In genomic region chr17:4740784-4741183, GRCm38 (mm10) we compare ENCODE assay signal across 11 mouse cellular contexts.
DNase-seq lines count a peak whose midpoint lies in the region; ATAC-seq and TF ChIP-seq lines count a peak whose summit lies in the region.
"Had no signal": no experiment of that assay in that cellular context is flagged by ENCODE, and none has a peak within 500 bp of the region (broad histone marks: within the 10 kb centered on the region; RNA-seq: fewer than 3 reads in every experiment).

No protein-coding gene starts in this region.

- peak; percentile 14 for DNase-seq in gastrocnemius, postnatal 14 days
- no peak for DNase-seq in gastrocnemius, adult 2 months
- peak; percentile 15 for DNase-seq in right cerebral cortex, adult 18-20 months
- DNase-seq in right cerebral cortex, postnatal 25 days: no peak
- DNase-seq in layer of hippocampus, postnatal 14 days (ENCODE audit: low spot score in 2 of 2): peak; percentile 19 to 30
- DNase-seq in splenic B cell, adult 2 months (ENCODE audit: low read depth, low spot score): peak; percentile 26
- no peak for DNase-seq in forebrain, embryonic 10.5 days (ENCODE audit: extremely low spot score, low spot score)
- DNase-seq: heart, postnatal 36 days; liver, embryonic 13.5 days; thymus, adult 18-20 months had no signal

- H3K27ac ChIP-seq in gastrocnemius, adult 2 months: no peak overlapping the region
- H3K27ac ChIP-seq in intestine, embryonic 15.5 days: no peak overlapping the region
- no peak overlapping the region; the same call in 1 of the 2 replicates for H3K27ac ChIP-seq in forebrain, embryonic 10.5 days
- H3K27ac ChIP-seq: liver, embryonic 13.5 days had no signal

- 0 out of 2 replicates have a peak, but pooled peaks cover 6% of the 10 kb centered on the region for H3K4me1 ChIP-seq in intestine, embryonic 15.5 days (replicated peaks)
- peaks cover 17% of the 10 kb centered on the region for H3K4me1 ChIP-seq in forebrain, embryonic 10.5 days
- H3K4me1 ChIP-seq: liver, embryonic 13.5 days had no signal

- no peak for ATAC-seq in intestine, embryonic 15.5 days

- no peaks in the 10 kb centered on the region for H3K27me3 ChIP-seq in splenic B cell, adult 2 months (ENCODE audit: control insufficient read depth, insufficient read depth, low read length, poor library complexity, severe bottlenecking)
- H3K27me3 ChIP-seq in intestine, embryonic 15.5 days (replicated peaks): no peaks in the 10 kb centered on the region
- no peaks in the 10 kb centered on the region for H3K27me3 ChIP-seq in forebrain, embryonic 10.5 days (ENCODE audit: poor library complexity, severe bottlenecking)
- H3K27me3 ChIP-seq: liver, embryonic 13.5 days had no signal

- H3K9ac ChIP-seq in intestine, embryonic 15.5 days: no peak overlapping the region
- H3K9ac ChIP-seq: liver, embryonic 13.5 days had no signal

- H3K4me2 ChIP-seq in intestine, embryonic 15.5 days (replicated peaks): no peak overlapping the region
- H3K4me2 ChIP-seq: liver, embryonic 13.5 days had no signal

- intact Hi-C loops in gastrocnemius, postnatal 14 days (cut with DNase I; ENCODE audit: low total_unique reads): no loop called here
- intact Hi-C loops in gastrocnemius, adult 2 months (cut with DNase I): no loop called here

- WGBS in intestine, embryonic 15.5 days: 38% methylated on average over 5 of the region's 5 CpGs
- WGBS in forebrain, embryonic 10.5 days: 53% methylated on average over 5 of the region's 5 CpGs

- no peaks in the 10 kb centered on the region for H3K9me3 ChIP-seq in intestine, embryonic 15.5 days
- H3K9me3 ChIP-seq in forebrain, embryonic 10.5 days: no peaks in the 10 kb centered on the region
- H3K9me3 ChIP-seq: liver, embryonic 13.5 days had no signal

- no peak for TF ChIP-seq CTCF in gastrocnemius, adult 2 months (IDR thresholded peaks at IDR 0.05)

- H3K4me3 ChIP-seq in gastrocnemius, adult 2 months: no peak overlapping the region
- H3K4me3 ChIP-seq in intestine, embryonic 15.5 days (replicated peaks): no peak overlapping the region
- no peak overlapping the region for H3K4me3 ChIP-seq in forebrain, embryonic 10.5 days
- H3K4me3 ChIP-seq: liver, embryonic 13.5 days had no signal

- H3K36me3 ChIP-seq in splenic B cell, adult 2 months (ENCODE audit: control insufficient read depth, insufficient read depth, low read length, poor library complexity, severe bottlenecking): no peaks in the 10 kb centered on the region
- no peaks in the 10 kb centered on the region for H3K36me3 ChIP-seq in intestine, embryonic 15.5 days
- H3K36me3 ChIP-seq in forebrain, embryonic 10.5 days (replicated peaks): no peaks in the 10 kb centered on the region
- H3K36me3 ChIP-seq: liver, embryonic 13.5 days had no signal

Comparison
In these comparisons a context has a peak if more than half of its experiments do, and no peak if none do; other contexts are left out.
1. DNase-seq: peak in gastrocnemius, postnatal 14 days (single experiment), right cerebral cortex, adult 18-20 months (single experiment), layer of hippocampus, postnatal 14 days (2 of 2) and splenic B cell, adult 2 months (single experiment); none in gastrocnemius, adult 2 months (single experiment), right cerebral cortex, postnatal 25 days (single experiment) and forebrain, embryonic 10.5 days (single experiment).